Mouse (Mus musculus) kidney, postnatal 36 days (tissue): Measurements from ENCODE around the gene Git2.

ENCODE experiments used
- DNase-seq, 2 experiments: peaks; one replicate each; pipeline ENCODE4 v3.0.0; 2021 to 2022; ENCODE audit warnings: mixed read lengths in 2 of 2

The Git2 gene

GRCm38 (mm10) chr5:114796299-114797012 lies 21.1 kb upstream of the Git2 start:
- DNase-seq = no peak

GRCm38 (mm10) chr5:114795653-114796052 lies 20.3 kb upstream of the Git2 start:
- no peak for DNase-seq

GRCm38 (mm10) chr5:114795231-114795630 lies 19.9 kb upstream of the Git2 start:
- peak in 1 of 2 experiments; percentile 32 for DNase-seq

GRCm38 (mm10) chr5:114794609-114795008 lies 19.3 kb upstream of the Git2 start:
- DNase-seq = peak; percentile 29 to 51

GRCm38 (mm10) chr5:114793317-114793716 lies 18.0 kb upstream of the Git2 start:
- DNase-seq = peak in 1 of 2 experiments; percentile 26

GRCm38 (mm10) chr5:114785196-114785595 lies 9.9 kb upstream of the Git2 start:
- no peak for DNase-seq

- peak; percentile 25 to 56 for DNase-seq
These were observed 9.4 kb upstream of the Git2 start for GRCm38 (mm10) chr5:114784622-114785165.

GRCm38 (mm10) chr5:114783405-114784163 lies 8.3 kb upstream of the Git2 start:
- no peak for DNase-seq

GRCm38 (mm10) chr5:114782991-114783390 lies 7.7 kb upstream of the Git2 start:
- DNase-seq = no peak

- DNase-seq = no peak
These were observed 5.6 kb upstream of the Git2 start for GRCm38 (mm10) chr5:114780912-114781311.

GRCm38 (mm10) chr5:114779956-114780489 lies 4.7 kb upstream of the Git2 start:
- no peak for DNase-seq

- no peak for DNase-seq
These were observed 857 bp upstream of the Git2 start for GRCm38 (mm10) chr5:114776174-114776573.

- peak; percentile 92 to 94 for DNase-seq
These were observed 790 bp downstream of the Git2 start, which contains the start of gene Ankrd13a for GRCm38 (mm10) chr5:114774403-114775051. Gene Ankrd13a (plus strand): TSS chr5:114774677.

- DNase-seq = peak in 1 of 2 experiments; percentile 27
These were observed 1.5 kb downstream of the Git2 start for GRCm38 (mm10) chr5:114773780-114774179.

GRCm38 (mm10) chr5:114773211-114773710 lies 2.1 kb downstream of the Git2 start:
- peak; percentile 98 to 99 for DNase-seq

- DNase-seq = peak; percentile 50 to 72
These were observed 2.7 kb downstream of the Git2 start for GRCm38 (mm10) chr5:114772456-114773203.

GRCm38 (mm10) chr5:114771796-114772195 lies 3.5 kb downstream of the Git2 start:
- no peak for DNase-seq

- no peak for DNase-seq
These were observed 5.5 kb downstream of the Git2 start for GRCm38 (mm10) chr5:114769786-114770185.

- no peak for DNase-seq
These were observed 8.1 kb downstream of the Git2 start for GRCm38 (mm10) chr5:114767185-114767584.

- no peak for DNase-seq
These were observed 8.6 kb downstream of the Git2 start for GRCm38 (mm10) chr5:114766686-114767085.

GRCm38 (mm10) chr5:114764812-114765735 lies 10.2 kb downstream of the Git2 start:
- no peak for DNase-seq
